Mouse (Mus musculus) stomach, postnatal 0 days (tissue): ENCODE results near the gene Tm6sf1. TPM values are rescaled to one million over a fixed set of nuclear protein-coding genes. Genes with fewer than 3 reads are reported as not detected.
A peak's percentile ranks its signal among the peaks of the same experiment; 100 is the strongest.

Source experiments
- ATAC-seq: fragments of 200-750 bp; cut with Nextera tagmentation; 2 replicates; pipeline ENCODE4 v1.8.0; 2017; ENCODE audit not compliant: low FRiP score, low TSS enrichment
- DNase-seq: peaks from one replicate; pipeline ENCODE4 v3.0.0-alpha.2; 2016; ENCODE audit warnings: low spot score
- H3K27ac ChIP-seq: fragments of 300-500 bp; sonication (generic); replicated peaks from 2 replicates; pipeline ENCODE4 v1.5.1; 2014; ENCODE audit warnings: mild to moderate bottlenecking, control low read depth
- H3K27me3 ChIP-seq: fragments of 300-500 bp; sonication (generic); 2 replicates; pipeline ENCODE4 v1.6.1; 2014; ENCODE audit warnings: low read length; ENCODE audit not compliant: control insufficient read depth, insufficient read depth
- H3K36me3 ChIP-seq: fragments of 300-500 bp; sonication (generic); 2 replicates; pipeline ENCODE4 v1.6.1; 2014; ENCODE audit warnings: low read length, mixed read lengths; ENCODE audit not compliant: control insufficient read depth, insufficient read depth
- H3K4me1 ChIP-seq: fragments of 300-500 bp; sonication (generic); replicated peaks from 2 replicates; pipeline ENCODE4 v1.6.1; 2014; ENCODE audit warnings: antibody characterized with exemption; ENCODE audit not compliant: control insufficient read depth, insufficient read depth
- H3K4me2 ChIP-seq: fragments of 300-500 bp; sonication (generic); replicated peaks from 2 replicates; pipeline ENCODE4 v1.6.1; 2014; ENCODE audit warnings: low read depth, mild to moderate bottlenecking, control low read depth, moderate library complexity
- H3K4me3 ChIP-seq: fragments of 300-500 bp; sonication (generic); 2 replicates; pipeline ENCODE4 v1.5.1; 2014; ENCODE audit warnings: low read depth, low read length, control low read depth
- H3K9ac ChIP-seq: fragments of 300-500 bp; sonication (generic); 2 replicates; pipeline ENCODE4 v1.6.1; 2014; ENCODE audit warnings: mild to moderate bottlenecking, low read length, control low read depth, mixed read lengths
- H3K9me3 ChIP-seq: fragments of 300-500 bp; sonication (generic); 2 replicates; pipeline ENCODE4 v1.6.1; 2016; ENCODE audit warnings: low read length; ENCODE audit not compliant: control insufficient read depth
- CTCF ChIP-seq: IDR thresholded peaks from 2 replicates; pipeline ENCODE4 v1.5.1; 2016; ENCODE audit warnings: antibody characterized with exemption, low read depth, mild to moderate bottlenecking, moderate library complexity
- EP300 ChIP-seq: optimal IDR thresholded peaks from 2 replicates; pipeline ENCODE3; 2016; ENCODE audit warnings: antibody characterized with exemption
- WGBS: fragments of 180-500 bp; shearing (Covaris S2); extraction: QIAGEN DNeasy Blood & Tissue Kit; methylation state at CpG from one replicate; pipeline ENCODE4 v1.1.7; 2014; 5-methylcytosine and 5-hydroxymethylcytosine counted together
- polyA plus RNA-seq: library from polyadenylated mRNA; unstranded; fragments of >200 nt; fragmentation: Nextera tagmentation; extraction: Ambion mirVana; gene quantifications from 2 replicates; pipeline ENCODE4 v1.2.1, GENCODE M21; 2015

Tm6sf1 gene
- polyA plus RNA-seq, 1 experiment from 2014 or later = 5.2 TPM

DNA sequence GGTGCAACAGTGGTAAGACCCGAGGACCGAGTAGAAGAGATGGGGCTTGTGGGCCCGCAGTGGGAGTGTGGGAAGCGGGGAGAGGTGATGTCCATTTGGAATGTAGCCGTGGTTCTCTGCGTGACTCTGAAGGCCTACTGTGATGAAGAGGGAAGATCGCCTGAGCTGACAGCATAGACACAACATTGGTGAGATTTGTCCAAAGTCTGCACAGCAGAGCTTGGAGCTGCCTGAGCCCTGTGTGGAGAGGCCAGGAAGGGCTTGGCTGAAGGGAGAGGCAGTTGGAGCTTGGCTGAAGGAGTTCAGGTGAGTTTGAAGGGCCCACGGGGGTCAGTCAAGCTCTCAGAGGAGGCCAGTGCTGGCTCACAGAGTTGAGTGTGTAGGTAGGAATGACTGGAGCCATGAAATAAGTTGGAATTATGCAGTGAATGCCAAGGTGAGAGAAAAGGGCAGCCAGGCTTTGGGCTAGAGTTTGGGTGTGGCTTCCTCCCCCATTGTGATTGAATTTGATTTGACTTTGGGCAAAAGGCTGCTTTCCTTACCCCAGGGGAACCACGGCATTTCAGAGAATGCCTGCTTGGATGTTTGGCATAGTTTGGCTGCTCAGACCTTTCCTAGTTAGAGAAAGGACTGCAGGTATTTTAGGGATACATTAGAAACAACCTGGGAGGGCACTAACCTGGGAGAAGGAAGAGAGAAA lies 8.6 kb downstream of the Tm6sf1 start:
- ATAC-seq (no peak), DNase-seq (peak; percentile 12)
- H3K27me3 ChIP-seq = no peaks in the 10 kb centered on the region
- TF ChIP-seq CTCF (no peak), EP300 (no peak)
- WGBS = 77% methylated on average over 9 of the region's 9 CpGs
- no peak overlapping the region for H3K4me2 ChIP-seq
- no peak overlapping the region for H3K9ac ChIP-seq
- H3K36me3 ChIP-seq = no peaks in the 10 kb centered on the region
- H3K4me3 ChIP-seq = no peak overlapping the region
- no peaks in the 10 kb centered on the region for H3K4me1 ChIP-seq
- no peaks in the 10 kb centered on the region for H3K9me3 ChIP-seq
- no peak overlapping the region for H3K27ac ChIP-seq

DNA sequence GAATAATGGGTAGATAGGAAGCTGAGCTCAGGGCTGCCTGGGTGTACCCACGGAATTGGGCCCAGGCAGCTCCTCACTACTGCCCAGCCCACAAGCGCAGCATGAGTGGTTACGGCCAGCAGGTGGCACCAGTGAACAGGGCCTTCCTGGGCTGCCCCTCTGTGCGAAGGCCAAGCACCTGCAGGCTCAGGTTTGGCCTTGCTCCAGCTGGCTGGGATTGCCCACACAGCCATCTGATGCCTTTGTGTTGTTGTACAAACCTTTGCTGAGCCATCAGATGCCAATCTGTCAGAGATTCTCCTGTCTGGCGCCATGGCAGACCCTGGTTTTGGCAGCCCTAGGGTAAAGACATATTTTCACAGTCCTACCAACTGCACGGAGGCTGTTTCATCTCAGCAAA lies 9.4 kb downstream of the Tm6sf1 start:
- TF ChIP-seq EP300 (no peak), CTCF (peak; percentile 95)
- Histone ChIP-seq H3K27me3 (no peaks in the 10 kb centered on the region), H3K9me3 (no peaks in the 10 kb centered on the region), H3K9ac (no peak overlapping the region), H3K4me2 (no peak overlapping the region), H3K36me3 (no peaks in the 10 kb centered on the region), H3K4me1 (no peaks in the 10 kb centered on the region), H3K27ac (no peak overlapping the region), H3K4me3 (no peak overlapping the region)
- ATAC-seq (peak; percentile 68), DNase-seq (peak; percentile 89)
- WGBS = 31% methylated on average over 6 of the region's 6 CpGs

DNA sequence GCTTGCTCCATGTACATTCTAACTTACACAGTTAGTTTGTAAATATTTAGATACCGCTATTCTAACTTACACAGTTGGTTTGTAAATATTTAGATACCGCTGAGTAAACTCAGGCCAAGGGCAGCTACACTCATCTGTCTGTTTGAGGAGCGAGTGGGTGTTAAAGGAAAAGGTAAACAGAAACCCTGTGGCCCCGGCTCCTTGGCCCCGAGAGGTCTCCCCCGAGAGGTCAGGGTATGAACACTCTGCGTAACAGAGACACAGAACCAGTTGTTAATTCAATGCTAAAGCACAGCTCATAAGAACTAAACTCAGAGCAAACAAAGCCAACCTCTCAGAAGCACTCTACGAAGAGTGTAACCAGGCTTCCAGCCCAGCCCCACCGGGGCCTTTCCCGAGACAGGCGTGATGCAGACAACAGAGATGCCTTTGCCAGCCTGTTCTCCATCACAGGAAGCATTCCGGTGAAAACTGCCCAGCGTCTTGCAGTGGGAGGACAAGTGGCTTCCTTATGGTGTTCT lies 13.8 kb downstream of the Tm6sf1 start:
- Histone ChIP-seq H3K9me3 (no peaks in the 10 kb centered on the region), H3K27ac (no peak overlapping the region), H3K36me3 (no peaks in the 10 kb centered on the region), H3K4me3 (no peak overlapping the region), H3K27me3 (no peaks in the 10 kb centered on the region), H3K4me2 (no peak overlapping the region), H3K9ac (no peak overlapping the region), H3K4me1 (no peaks in the 10 kb centered on the region)
- TF ChIP-seq CTCF = no peak
- DNase-seq = peak; percentile 31
- ATAC-seq = peak; percentile 62
- 30% methylated on average over 13 of the region's 13 CpGs for WGBS

DNA sequence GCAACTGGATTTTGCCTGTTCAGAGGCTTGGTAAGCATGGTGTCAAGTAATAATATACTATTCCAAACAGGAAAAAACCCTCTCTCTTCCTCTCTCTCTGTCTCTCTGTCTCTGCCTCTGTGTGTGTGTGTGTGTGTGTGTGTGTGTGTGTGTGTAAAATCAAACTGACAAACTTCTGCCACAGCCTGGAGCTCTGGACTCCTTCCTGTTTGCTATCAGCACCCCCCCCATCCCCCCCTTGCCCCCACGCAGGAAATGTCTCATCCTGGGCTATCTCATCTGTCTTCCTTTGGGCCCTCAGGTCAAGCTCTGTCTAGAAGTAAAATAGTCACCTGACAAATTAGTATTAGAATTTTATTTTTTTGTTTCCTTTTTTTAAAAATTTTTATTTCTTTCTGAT lies 15.0 kb downstream of the Tm6sf1 start:
- ATAC-seq = no peak
- H3K27ac ChIP-seq = no peak overlapping the region
- no peak for DNase-seq
- H3K4me2 ChIP-seq = no peak overlapping the region
- no peak overlapping the region for H3K9ac ChIP-seq
- no peaks in the 10 kb centered on the region for H3K9me3 ChIP-seq
- 38% methylated on average over 1 of the region's 1 CpGs for WGBS
- H3K27me3 ChIP-seq = no peaks in the 10 kb centered on the region
- H3K4me1 ChIP-seq = no peaks in the 10 kb centered on the region
- H3K4me3 ChIP-seq = no peak overlapping the region
- H3K36me3 ChIP-seq = no peaks in the 10 kb centered on the region
- TF ChIP-seq EP300 (no peak), CTCF (no peak)

DNA sequence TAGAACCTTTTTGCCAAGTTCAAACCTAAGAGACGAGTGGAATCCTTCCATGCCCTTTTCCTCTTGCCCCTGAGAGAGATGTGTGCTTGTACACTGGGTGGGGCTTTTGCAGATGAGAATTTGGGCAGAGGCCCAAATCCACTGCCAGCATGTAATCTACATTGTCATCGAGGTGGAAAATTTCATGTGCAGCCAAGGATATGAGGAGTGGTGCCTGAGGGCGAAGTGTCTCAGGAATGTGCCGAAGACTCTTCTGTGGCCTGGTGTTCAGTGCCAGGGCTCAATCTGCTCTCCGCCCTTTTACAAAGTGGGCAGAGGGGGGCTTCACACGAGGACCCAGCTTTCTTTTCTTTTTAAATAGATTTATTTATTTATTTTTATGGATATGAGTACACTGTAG lies 15.8 kb downstream of the Tm6sf1 start:
- DNase-seq = no peak
- ATAC-seq = no peak
- H3K4me2 ChIP-seq = no peak overlapping the region

DNA sequence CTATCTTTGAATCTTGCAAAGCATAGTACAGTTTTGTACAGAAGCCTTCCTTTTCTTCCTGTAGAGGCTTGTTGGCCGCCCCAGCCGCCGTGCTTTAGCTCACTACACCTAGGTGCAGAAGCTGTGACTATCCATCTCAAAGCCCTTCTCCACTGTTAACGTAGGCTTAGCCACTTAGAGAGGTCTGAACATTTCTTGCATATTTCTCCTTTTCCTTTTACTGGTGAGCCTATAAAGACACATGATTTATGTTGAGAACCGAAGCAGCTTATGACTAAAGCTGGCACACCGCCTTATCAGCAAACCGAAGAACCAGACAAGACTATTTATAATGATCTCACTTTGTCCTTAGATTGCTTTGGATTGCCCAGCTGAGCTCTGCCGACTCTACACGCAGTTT lies 16.6 kb downstream of the Tm6sf1 start:
- ATAC-seq (no peak), DNase-seq (no peak)
- Histone ChIP-seq H3K4me3 (no peak overlapping the region), H3K4me2 (no peak overlapping the region), H3K9ac (no peak overlapping the region), H3K9me3 (no peaks in the 10 kb centered on the region), H3K27me3 (no peaks in the 10 kb centered on the region), H3K36me3 (no peaks in the 10 kb centered on the region), H3K4me1 (no peaks in the 10 kb centered on the region), H3K27ac (no peak overlapping the region)
- TF ChIP-seq EP300 = no peak
- no peak for TF ChIP-seq CTCF
- WGBS = 45% methylated on average over 9 of the region's 9 CpGs

More for the DNA sequence above, 15.8 kb downstream of the Tm6sf1 start:
- Histone ChIP-seq H3K4me3 (no peak overlapping the region), H3K27me3 (no peaks in the 10 kb centered on the region), H3K36me3 (no peaks in the 10 kb centered on the region), H3K4me1 (no peaks in the 10 kb centered on the region), H3K9ac (no peak overlapping the region), H3K27ac (no peak overlapping the region), H3K9me3 (no peaks in the 10 kb centered on the region)
- 60% methylated on average over 6 of the region's 6 CpGs for WGBS
- no peak for TF ChIP-seq EP300
- no peak for TF ChIP-seq CTCF
